Mouse (Mus musculus) hindbrain, embryonic 11.5 days (tissue): ENCODE measurements at regions not wholly inside any gene's neighbourhood (a gene's known extent, or its start where the extent isn't known, plus 50 kb on each side); places are given as distances from the start of the nearest gene placed in this dataset.

Source experiments
- ATAC-seq: fragments of 200-750 bp; cut with Nextera tagmentation; 2 replicates; pipeline ENCODE4 v1.8.0; 2017; ENCODE audit warnings: mild to moderate bottlenecking, moderate TSS enrichment, moderate library complexity; ENCODE audit not compliant: low FRiP score
- DNase-seq: peaks from one replicate; pipeline ENCODE4 v3.0.0-alpha.2; 2015; ENCODE audit warnings: low spot score
- H3K27ac ChIP-seq: fragments of 300-500 bp; sonication (generic); 2 replicates; pipeline ENCODE4 v1.5.1; 2014; ENCODE audit warnings: mild to moderate bottlenecking, low read depth, low read length
- H3K27me3 ChIP-seq: fragments of 300-500 bp; sonication (generic); 2 replicates; pipeline ENCODE4 v1.6.1; 2014; ENCODE audit warnings: mild to moderate bottlenecking, low read length, moderate library complexity, mixed read lengths; ENCODE audit not compliant: control insufficient read depth, insufficient read depth
- H3K36me3 ChIP-seq: fragments of 300-500 bp; sonication (generic); 2 replicates; pipeline ENCODE4 v1.6.1; 2014; ENCODE audit warnings: mild to moderate bottlenecking, low read length, moderate library complexity, mixed read lengths; ENCODE audit not compliant: control insufficient read depth, insufficient read depth
- H3K4me1 ChIP-seq: fragments of 300-500 bp; sonication (generic); replicated peaks from 2 replicates; pipeline ENCODE4 v1.6.1; 2014; ENCODE audit warnings: low read length, mixed read lengths; ENCODE audit not compliant: control insufficient read depth, insufficient read depth
- H3K4me2 ChIP-seq: fragments of 300-500 bp; sonication (generic); replicated peaks from 2 replicates; pipeline ENCODE4 v1.6.1; 2014; ENCODE audit warnings: mild to moderate bottlenecking, low read depth, low read length
- H3K4me3 ChIP-seq: fragments of 300-500 bp; sonication (generic); 2 replicates; pipeline ENCODE4 v1.5.1; 2014; ENCODE audit warnings: low read depth, low read length
- H3K9ac ChIP-seq: fragments of 300-500 bp; sonication (generic); 2 replicates; pipeline ENCODE4 v1.6.1; 2014; ENCODE audit warnings: low read depth, low read length
- H3K9me3 ChIP-seq: fragments of 300-500 bp; sonication (generic); 2 replicates; pipeline ENCODE4 v1.6.1; 2016; ENCODE audit warnings: low read length; ENCODE audit not compliant: control insufficient read depth
- WGBS: fragments of 180-500 bp; shearing (Covaris S2); extraction: QIAGEN DNeasy Blood & Tissue Kit; methylation state at CpG from one replicate; pipeline ENCODE4 v1.1.7; 2014; 5-methylcytosine and 5-hydroxymethylcytosine counted together

DNA sequence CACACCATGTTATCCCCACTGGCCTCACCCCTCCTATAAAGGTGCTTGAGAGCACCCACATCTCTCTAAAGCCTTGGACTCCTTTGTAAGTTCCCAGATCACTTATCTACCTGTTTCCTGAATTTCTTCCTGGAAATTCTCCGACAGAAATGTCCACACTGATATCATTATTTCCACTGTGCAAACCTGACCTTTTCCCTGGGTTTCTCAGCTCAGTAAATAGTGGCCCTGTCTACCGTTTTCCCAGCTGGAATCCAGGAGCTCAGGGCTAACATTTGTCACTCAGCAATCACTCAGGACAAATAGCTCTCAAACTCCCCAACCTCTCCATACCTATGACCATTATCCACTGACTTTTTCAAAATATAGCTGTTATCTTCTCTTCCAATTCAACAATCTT, 241.6 kb upstream of the Gm6657 start:
- Histone ChIP-seq H3K4me2 (no peak overlapping the region), H3K9ac (no peak overlapping the region), H3K27me3 (no peaks in the 10 kb centered on the region), H3K4me3 (no peak overlapping the region), H3K27ac (no peak overlapping the region), H3K36me3 (no peaks in the 10 kb centered on the region), H3K9me3 (no peaks in the 10 kb centered on the region), H3K4me1 (no peaks in the 10 kb centered on the region)
- ATAC-seq (no peak), DNase-seq (no peak)
- WGBS = 56% methylated on average over 2 of the region's 2 CpGs

DNA sequence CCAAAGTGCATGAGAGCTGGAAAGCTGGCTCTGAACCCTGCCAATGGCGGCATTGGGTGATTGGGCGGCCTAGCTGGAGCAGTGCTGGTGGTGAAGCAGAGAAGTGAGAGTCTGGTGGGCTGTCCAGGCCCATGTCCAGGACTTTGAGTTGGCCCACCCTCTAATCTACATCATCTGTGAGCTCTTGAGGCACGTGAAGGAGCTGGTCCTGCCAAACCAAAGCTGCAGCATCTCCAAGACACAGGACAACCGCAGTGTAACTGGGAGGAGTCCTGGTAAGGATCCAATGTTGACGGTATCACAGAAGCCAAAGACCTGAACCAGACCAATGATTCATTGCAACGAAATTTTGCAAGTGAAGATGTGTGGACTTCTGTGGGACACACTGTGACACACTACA, 231.4 kb upstream of the Gm6657 start:
- ATAC-seq = no peak
- H3K4me3 ChIP-seq = no peak overlapping the region
- no peak for DNase-seq
- H3K27me3 ChIP-seq = no peaks in the 10 kb centered on the region
- H3K9me3 ChIP-seq = no peaks in the 10 kb centered on the region
- no peak overlapping the region for H3K27ac ChIP-seq
- no peaks in the 10 kb centered on the region for H3K36me3 ChIP-seq
- H3K9ac ChIP-seq = no peak overlapping the region
- no peak overlapping the region for H3K4me2 ChIP-seq
- no peaks in the 10 kb centered on the region for H3K4me1 ChIP-seq
- WGBS = 93% methylated on average over 6 of the region's 6 CpGs

DNA sequence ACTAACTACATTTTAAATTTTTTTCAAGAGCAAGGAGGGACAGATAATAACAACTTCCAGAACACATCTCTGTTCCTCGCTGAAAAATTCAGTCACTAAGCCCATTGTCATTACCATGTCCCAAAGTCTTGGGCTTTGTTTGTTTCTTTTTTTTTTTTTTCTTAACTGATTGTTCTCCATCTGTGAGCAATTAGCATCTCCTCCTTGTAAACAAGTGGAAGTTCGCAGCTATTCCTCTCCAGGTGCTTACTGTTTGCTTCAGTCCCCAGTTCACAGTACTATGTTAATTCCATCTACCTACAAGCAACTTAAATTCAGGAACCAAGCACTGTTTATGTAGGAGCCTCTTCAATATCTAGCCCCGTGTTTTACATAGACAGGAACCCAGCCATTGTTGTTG, 225.5 kb upstream of the Gm6657 start:
- Histone ChIP-seq H3K4me1 (no peaks in the 10 kb centered on the region), H3K27ac (no peak overlapping the region), H3K4me3 (no peak overlapping the region), H3K36me3 (no peaks in the 10 kb centered on the region), H3K9ac (no peak overlapping the region), H3K4me2 (no peak overlapping the region), H3K9me3 (no peaks in the 10 kb centered on the region), H3K27me3 (no peaks in the 10 kb centered on the region)
- DNase-seq (no peak), ATAC-seq (no peak)
- WGBS = 58% methylated on average over 3 of the region's 3 CpGs

DNA sequence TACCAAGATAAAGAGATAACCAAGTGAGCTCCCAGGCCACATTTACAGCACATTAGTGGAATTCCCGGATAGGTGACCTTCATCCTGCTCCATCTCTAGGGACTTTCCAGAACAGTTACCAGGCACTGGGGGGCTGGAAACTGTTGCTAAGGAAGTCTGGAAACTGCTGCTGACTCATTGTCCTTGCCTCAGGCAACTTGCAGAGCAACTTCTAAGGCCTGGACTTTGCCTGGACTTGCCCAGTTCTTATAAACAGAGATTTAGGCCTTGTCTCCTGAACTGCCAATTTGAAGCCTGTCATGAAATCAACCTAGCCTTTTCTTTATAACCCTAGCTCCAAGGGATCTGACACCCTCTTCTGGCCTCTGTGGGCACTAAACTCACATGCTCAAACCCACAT, 224.0 kb upstream of the Gm6657 start:
- Histone ChIP-seq H3K36me3 (no peaks in the 10 kb centered on the region), H3K9me3 (no peaks in the 10 kb centered on the region), H3K4me1 (no peaks in the 10 kb centered on the region), H3K9ac (no peak overlapping the region), H3K4me2 (no peak overlapping the region), H3K27me3 (no peaks in the 10 kb centered on the region), H3K27ac (no peak overlapping the region), H3K4me3 (no peak overlapping the region)
- no peak for ATAC-seq
- WGBS = 71% methylated on average over 1 of the region's 1 CpGs
- no peak for DNase-seq

DNA sequence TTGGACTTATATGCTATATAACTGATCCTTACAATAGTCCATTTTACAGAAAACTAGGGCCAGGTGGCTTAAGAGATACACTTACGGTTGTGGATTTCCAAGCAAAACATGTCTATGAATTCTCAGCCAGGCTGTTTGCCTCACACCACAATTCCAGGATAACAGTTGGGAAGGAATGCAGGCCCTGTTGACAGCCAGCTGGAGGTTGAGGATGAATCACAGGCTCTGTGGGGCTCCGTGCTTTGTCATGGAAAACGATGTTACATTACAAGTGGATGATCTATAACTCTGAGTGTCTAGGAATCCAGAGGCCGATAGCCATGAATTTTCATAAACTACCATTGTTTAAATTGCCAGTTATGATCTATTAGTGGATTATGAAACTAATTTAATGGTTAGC, 221.9 kb upstream of the Gm6657 start:
- peak; percentile 34 for DNase-seq
- H3K36me3 ChIP-seq = no peaks in the 10 kb centered on the region
- H3K9me3 ChIP-seq = no peaks in the 10 kb centered on the region
- no peak overlapping the region for H3K9ac ChIP-seq
- H3K27me3 ChIP-seq = no peaks in the 10 kb centered on the region
- no peak; the same call in 1 of the 2 replicates for ATAC-seq
- H3K4me2 ChIP-seq = no peak overlapping the region
- H3K27ac ChIP-seq = no peak overlapping the region
- H3K4me1 ChIP-seq = no peaks in the 10 kb centered on the region
- WGBS = 35% methylated on average over 4 of the region's 4 CpGs
- H3K4me3 ChIP-seq = no peak overlapping the region

DNA sequence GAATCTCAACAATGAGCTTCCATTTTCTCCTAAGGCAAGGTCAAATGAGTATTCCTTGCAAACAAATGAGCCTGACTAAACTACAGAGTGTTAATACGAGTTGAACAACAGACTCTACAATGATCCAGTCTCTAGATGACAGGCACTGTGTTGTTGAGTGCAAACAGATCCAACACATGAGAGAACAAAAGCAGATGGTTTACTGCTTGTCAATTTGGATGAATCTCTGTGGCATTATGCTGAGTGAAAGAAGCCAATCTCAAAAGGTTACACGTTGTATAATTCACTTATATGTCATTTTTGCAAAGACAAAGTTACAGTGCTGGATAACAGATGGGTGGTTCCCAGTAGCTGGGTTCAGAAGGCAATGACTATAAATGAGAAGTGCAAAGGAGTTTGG, 217.1 kb upstream of the Gm6657 start:
- Histone ChIP-seq H3K4me1 (no peaks in the 10 kb centered on the region), H3K27ac (no peak overlapping the region), H3K9ac (no peak overlapping the region), H3K4me3 (no peak overlapping the region), H3K27me3 (no peaks in the 10 kb centered on the region), H3K36me3 (no peaks in the 10 kb centered on the region), H3K9me3 (no peaks in the 10 kb centered on the region), H3K4me2 (no peak overlapping the region)
- WGBS = 84% methylated on average over 2 of the region's 2 CpGs
- ATAC-seq = no peak
- no peak for DNase-seq

DNA sequence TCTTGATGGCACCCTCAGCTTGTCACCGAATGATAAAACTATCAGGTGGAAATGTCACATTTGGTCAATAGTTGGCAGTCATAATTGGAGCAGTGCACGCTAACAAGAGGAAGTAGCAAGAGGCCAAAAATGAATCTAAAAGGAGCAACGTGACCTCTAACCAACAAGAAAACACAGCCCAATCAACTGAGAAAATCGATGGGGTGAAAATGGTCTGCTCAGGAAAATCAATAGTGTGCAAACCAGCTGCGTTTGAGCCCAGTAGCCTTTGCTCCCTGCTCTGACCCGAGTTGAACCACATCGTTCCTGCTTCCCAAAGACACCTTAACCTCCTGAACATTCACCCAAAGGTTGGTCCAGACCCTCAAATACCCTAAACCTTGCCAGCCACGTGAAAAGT, 207.3 kb upstream of the Gm6657 start:
- 78% methylated on average over 8 of the region's 8 CpGs for WGBS
- ATAC-seq = no peak
- H3K4me1 ChIP-seq = no peaks in the 10 kb centered on the region
- H3K36me3 ChIP-seq = no peaks in the 10 kb centered on the region
- no peak overlapping the region for H3K4me2 ChIP-seq
- no peak for DNase-seq
- no peaks in the 10 kb centered on the region for H3K27me3 ChIP-seq
- H3K4me3 ChIP-seq = no peak overlapping the region
- no peaks in the 10 kb centered on the region for H3K9me3 ChIP-seq
- no peak overlapping the region for H3K9ac ChIP-seq
- no peak overlapping the region for H3K27ac ChIP-seq

DNA sequence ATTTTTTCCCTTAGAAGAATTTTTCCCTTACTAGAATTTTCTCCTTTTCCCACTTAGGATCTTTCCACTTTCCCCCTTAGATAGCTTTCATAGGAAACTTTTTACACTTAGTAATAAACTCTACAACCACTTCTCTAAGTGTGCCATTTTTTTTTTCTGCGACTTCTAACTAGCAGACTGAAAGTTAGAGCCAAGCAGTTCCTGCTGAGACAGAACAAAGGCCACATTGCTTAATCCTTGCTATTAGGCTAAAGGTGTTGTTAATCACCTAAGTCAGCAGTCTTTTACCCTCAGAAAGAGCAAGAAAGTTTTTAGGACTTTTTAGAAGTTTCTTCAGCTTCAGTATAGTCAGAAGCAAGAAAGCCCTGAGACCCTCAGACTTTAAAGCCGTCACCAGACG, 204.3 kb upstream of the Gm6657 start:
- ATAC-seq (no peak), DNase-seq (no peak)
- H3K27me3 ChIP-seq = no peaks in the 10 kb centered on the region
- no peaks in the 10 kb centered on the region for H3K9me3 ChIP-seq
- no peak overlapping the region for H3K4me3 ChIP-seq
- H3K27ac ChIP-seq = no peak overlapping the region
- H3K4me2 ChIP-seq = no peak overlapping the region
- no peaks in the 10 kb centered on the region for H3K4me1 ChIP-seq
- no peak overlapping the region for H3K9ac ChIP-seq
- H3K36me3 ChIP-seq = no peaks in the 10 kb centered on the region
- WGBS = 43% methylated on average over 3 of the region's 3 CpGs

DNA sequence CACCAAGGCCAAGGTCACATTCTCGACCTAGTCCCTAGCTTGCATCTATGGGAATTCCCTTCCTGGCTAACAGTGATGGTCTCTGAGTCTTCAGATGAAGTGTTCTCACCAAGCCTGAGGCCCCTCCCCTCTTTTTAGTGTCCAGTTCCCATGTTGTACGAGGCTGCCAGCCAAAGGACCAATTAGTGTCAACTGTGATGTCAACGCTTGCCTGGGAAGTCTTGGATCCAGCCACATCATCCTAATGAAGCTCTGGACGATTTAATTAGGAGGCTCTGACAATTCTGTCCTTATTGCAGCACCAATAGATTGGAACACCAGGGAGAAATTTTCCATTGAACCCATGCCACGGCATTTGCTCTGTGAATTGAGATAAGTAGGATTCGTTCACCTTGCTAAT, 202.4 kb upstream of the Gm6657 start:
- Histone ChIP-seq H3K9me3 (no peaks in the 10 kb centered on the region), H3K36me3 (no peaks in the 10 kb centered on the region), H3K4me3 (no peak overlapping the region), H3K27me3 (no peaks in the 10 kb centered on the region), H3K9ac (no peak overlapping the region), H3K27ac (no peak overlapping the region), H3K4me2 (no peak overlapping the region), H3K4me1 (no peaks in the 10 kb centered on the region)
- DNase-seq (no peak), ATAC-seq (no peak)
- WGBS = 76% methylated on average over 6 of the region's 6 CpGs
